Mouse (Mus musculus): ENCODE measurements at regions not wholly inside any gene's neighbourhood (a gene's known extent, or its start where the extent isn't known, plus 50 kb on each side); places are given as distances from the start of the nearest gene placed in this dataset. TPM values are rescaled to one million over a fixed set of nuclear protein-coding genes. Genes with fewer than 3 reads are reported as not detected.
"Not testable (repeated sequence)": the region's sequence is repeated elsewhere in the genome, so short reads cannot be mapped to it uniquely, and the experiment has no call there.

DNA sequence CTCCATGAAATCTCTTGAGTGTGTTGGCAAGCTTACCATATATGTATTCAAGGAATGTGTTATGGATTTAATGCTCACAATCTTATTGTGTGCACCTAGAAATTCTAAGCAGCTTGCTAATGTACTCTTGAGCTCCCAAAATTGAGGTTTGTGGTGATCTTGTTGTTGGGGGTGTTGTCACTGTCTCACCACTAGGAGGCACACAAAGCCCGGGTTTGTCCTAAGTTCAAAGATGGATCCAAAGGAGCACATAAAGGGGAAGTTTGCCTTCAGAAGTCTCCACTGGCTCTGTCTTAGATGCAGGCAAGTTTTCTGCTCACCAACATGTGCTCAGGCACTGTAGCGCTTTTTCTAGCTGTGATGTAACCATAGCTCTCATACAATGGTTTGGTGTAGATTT is 151.8 kb downstream of the Mrgpra4 start:
- H3K27me3 ChIP-seq, result no peaks in the 10 kb centered on the region
- no peak overlapping the region for H3K4me3 ChIP-seq (replicated peaks)
- no peak overlapping the region for H3K4me2 ChIP-seq
- no peak overlapping the region for H3K9ac ChIP-seq (replicated peaks)
- 0 out of 2 replicates have a peak, but pooled peaks cover 4% of the 10 kb centered on the region for H3K9me3 ChIP-seq
- 43% methylated on average over 2 of the region's 2 CpGs for WGBS
- no peak for ATAC-seq (ENCODE audit: insufficient number of reproducible peaks, insufficient read depth, low FRiP score, low TSS enrichment, low read depth)
- no peaks in the 10 kb centered on the region for H3K36me3 ChIP-seq
- H3K27ac ChIP-seq, result no peak overlapping the region
- H3K4me1 ChIP-seq (replicated peaks), result no peaks in the 10 kb centered on the region

DNA sequence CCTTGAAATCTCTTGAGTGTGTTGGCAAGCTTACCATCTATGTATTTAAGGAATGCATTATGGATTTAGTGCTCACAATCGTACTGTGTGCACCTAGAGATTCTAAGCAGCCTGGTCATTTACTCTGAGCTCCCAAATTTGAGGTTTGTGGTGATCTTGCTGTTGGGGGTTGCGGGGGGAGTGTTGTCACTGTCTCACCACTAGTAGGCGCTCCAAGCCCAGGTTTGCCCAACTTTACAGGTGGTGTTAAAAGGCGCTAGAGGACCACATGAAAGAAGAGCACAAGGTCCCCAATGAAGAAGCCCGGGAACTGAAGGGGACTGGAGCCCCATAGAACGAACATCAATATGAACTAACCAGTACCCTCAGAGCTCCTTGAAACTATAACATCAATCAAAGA is 180.2 kb upstream of the Mrgpra3 start:
- Histone ChIP-seq H3K4me2 (no peak overlapping the region), H3K4me3 (replicated peaks) (no peak overlapping the region), H3K9ac (replicated peaks) (no peak overlapping the region), H3K27me3 (no peaks in the 10 kb centered on the region), H3K27ac (no peak overlapping the region), H3K36me3 (no peaks in the 10 kb centered on the region), H3K9me3 (peaks cover 61% of the 10 kb centered on the region; the same call in 1 of the 2 replicates), H3K4me1 (replicated peaks) (no peaks in the 10 kb centered on the region)
- no peak for ATAC-seq (ENCODE audit: insufficient number of reproducible peaks, insufficient read depth, low FRiP score, low TSS enrichment, low read depth)
- 68% methylated on average over 6 of the region's 6 CpGs for WGBS

DNA sequence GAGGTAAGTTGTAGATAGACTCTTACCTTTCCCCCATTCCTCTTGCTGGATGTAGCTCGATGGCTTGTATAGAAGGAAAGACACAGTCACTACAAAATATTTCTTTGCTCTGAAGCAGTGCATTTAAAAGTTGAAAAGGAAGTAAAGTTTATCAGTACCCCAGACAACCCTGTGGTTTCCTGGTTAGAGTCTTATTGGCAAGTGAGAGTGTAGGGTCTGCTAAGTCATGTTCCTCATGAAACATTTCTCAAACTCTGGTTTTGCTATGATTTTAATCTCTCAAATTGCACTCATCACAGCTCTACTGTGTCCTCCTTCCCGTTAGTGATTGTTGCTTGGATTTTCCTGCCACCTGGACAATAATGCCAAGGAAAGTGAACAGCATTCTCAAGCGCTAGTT is 146.4 kb upstream of the Mrgpra3 start:
- no peaks in the 10 kb centered on the region for H3K36me3 ChIP-seq
- H3K9me3 ChIP-seq, result peaks cover 48% of the 10 kb centered on the region
- H3K4me3 ChIP-seq (replicated peaks), result no peak overlapping the region
- H3K9ac ChIP-seq (replicated peaks), result no peak overlapping the region
- no peaks in the 10 kb centered on the region for H3K4me1 ChIP-seq (replicated peaks)
- 63% methylated on average over 3 of the region's 3 CpGs for WGBS
- H3K4me2 ChIP-seq, result no peak overlapping the region
- H3K27ac ChIP-seq, result no peak overlapping the region
- no peak for ATAC-seq (ENCODE audit: insufficient number of reproducible peaks, insufficient read depth, low FRiP score, low TSS enrichment, low read depth)
- H3K27me3 ChIP-seq, result no peaks in the 10 kb centered on the region

DNA sequence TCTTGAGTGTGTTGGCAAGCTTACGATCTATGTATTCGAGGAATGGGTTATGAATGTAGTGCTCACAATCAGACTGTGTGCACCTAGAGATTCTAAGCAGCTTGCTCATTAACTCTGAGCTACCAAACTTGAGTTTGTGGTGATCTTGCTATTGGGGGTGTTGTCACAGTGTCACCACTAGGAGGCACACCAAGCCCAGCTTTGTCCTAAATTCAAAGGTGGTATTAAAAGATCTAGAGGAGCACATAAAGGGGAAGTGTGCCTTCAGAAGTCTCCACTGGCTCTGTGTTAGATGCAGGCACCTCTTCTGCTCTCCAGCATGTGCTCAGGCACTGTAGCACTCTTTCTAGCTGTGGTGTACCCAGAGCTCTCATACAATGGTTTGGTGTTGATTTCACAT is 138.9 kb upstream of the Mrgpra3 start:
- not testable (repeated sequence) for ATAC-seq (ENCODE audit: insufficient number of reproducible peaks, insufficient read depth, low FRiP score, low TSS enrichment, low read depth); H3K9ac ChIP-seq (replicated peaks); H3K27ac ChIP-seq; H3K4me3 ChIP-seq (replicated peaks); H3K4me2 ChIP-seq; H3K27me3 ChIP-seq; H3K36me3 ChIP-seq; H3K4me1 ChIP-seq (replicated peaks)
- WGBS, result 89% methylated on average over 2 of the region's 2 CpGs
- peaks cover 29% of the 10 kb centered on the region for H3K9me3 ChIP-seq

DNA sequence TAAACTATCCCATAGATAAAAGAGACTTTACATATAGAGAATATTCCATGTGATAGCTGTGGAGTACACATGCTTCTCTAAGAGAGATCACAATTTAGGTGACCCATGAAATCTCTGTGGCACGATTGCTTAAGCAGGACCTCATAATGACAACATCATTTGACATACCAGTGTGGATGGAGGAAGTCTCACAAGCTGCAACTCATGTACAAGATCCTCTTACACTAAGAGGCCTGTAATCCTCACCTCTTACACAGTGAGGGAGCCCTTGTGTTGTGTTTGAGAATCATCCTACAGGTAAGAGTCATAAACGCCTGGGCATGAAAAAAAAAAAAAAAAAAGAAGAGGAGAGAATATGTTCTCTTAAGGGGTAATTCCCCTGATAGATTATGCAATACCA is 89.9 kb upstream of the Mrgpra3 start:
- H3K27me3 ChIP-seq, result no peaks in the 10 kb centered on the region
- no peaks in the 10 kb centered on the region for H3K4me1 ChIP-seq (replicated peaks)
- 84% methylated on average over 2 of the region's 2 CpGs for WGBS
- no peak overlapping the region for H3K27ac ChIP-seq
- no peaks in the 10 kb centered on the region for H3K36me3 ChIP-seq
- H3K9me3 ChIP-seq, result peaks cover 55% of the 10 kb centered on the region
- no peak overlapping the region for H3K4me3 ChIP-seq (replicated peaks)
- H3K4me2 ChIP-seq, result no peak overlapping the region
- H3K9ac ChIP-seq (replicated peaks), result no peak overlapping the region
- no peak for ATAC-seq (ENCODE audit: insufficient number of reproducible peaks, insufficient read depth, low FRiP score, low TSS enrichment, low read depth)

DNA sequence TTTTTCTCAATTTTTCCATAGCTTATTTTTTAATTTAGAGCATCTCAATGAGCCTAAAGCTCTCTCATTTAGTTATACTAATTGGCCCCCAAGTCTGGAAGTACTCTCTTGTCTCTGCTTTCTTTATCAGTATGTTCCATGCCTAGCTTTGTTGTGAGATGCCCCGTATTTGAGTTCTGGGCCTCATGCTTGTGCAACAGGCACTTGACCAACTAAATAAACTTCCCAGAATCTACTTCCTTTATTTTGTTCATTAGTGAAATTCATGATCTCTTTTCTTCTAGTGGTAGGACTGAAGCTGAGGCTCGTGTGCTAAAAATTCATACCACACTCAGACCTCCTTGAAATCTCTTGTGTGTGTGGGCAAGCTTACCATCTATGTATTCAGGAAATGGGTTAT is 75.8 kb upstream of the Mrgpra3 start:
- Histone ChIP-seq H3K4me3 (replicated peaks) (no peak overlapping the region), H3K36me3 (no peaks in the 10 kb centered on the region), H3K4me1 (replicated peaks) (no peaks in the 10 kb centered on the region), H3K27ac (no peak overlapping the region), H3K4me2 (no peak overlapping the region), H3K27me3 (no peaks in the 10 kb centered on the region), H3K9me3 (peaks cover 26% of the 10 kb centered on the region), H3K9ac (replicated peaks) (no peak overlapping the region)
- 79% methylated on average over 2 of the region's 2 CpGs for WGBS
- ATAC-seq (ENCODE audit: insufficient number of reproducible peaks, insufficient read depth, low FRiP score, low TSS enrichment, low read depth), result no peak

Small RNA genes lying in the stretch of these regions (microRNA-seq; reads per million reads assigned to microRNA genes)
- not detected for gene Gm22427

All from limb, embryonic 12.5 days (tissue).